Mouse (Mus musculus) midbrain, embryonic 11.5 days (tissue): ENCODE results near the gene Pax8. TPM values are rescaled to one million over a fixed set of nuclear protein-coding genes. Genes with fewer than 3 reads are reported as not detected.

Source experiments
- ATAC-seq: fragments of 200-750 bp; cut with Nextera tagmentation; 2 replicates; pipeline ENCODE4 v1.8.0; 2017; ENCODE audit warnings: moderate TSS enrichment, moderate library complexity; ENCODE audit not compliant: low FRiP score
- DNase-seq: peaks from one replicate; pipeline ENCODE4 v3.0.0; 2015; ENCODE audit warnings: low spot score; ENCODE audit errors: missing footprints
- H3K27ac ChIP-seq: fragments of 300-500 bp; sonication (generic); 2 replicates; pipeline ENCODE4 v1.5.1; 2014; ENCODE audit warnings: low read depth, low read length
- H3K27me3 ChIP-seq: fragments of 300-500 bp; sonication (generic); 2 replicates; pipeline ENCODE4 v1.6.1; 2014; ENCODE audit warnings: mild to moderate bottlenecking, low read length, moderate library complexity, mixed read lengths; ENCODE audit not compliant: control insufficient read depth, insufficient read depth
- H3K36me3 ChIP-seq: fragments of 300-500 bp; sonication (generic); 2 replicates; pipeline ENCODE4 v1.6.1; 2014; ENCODE audit warnings: mild to moderate bottlenecking, low read length, moderate library complexity, mixed read lengths; ENCODE audit not compliant: control insufficient read depth, insufficient read depth
- H3K4me1 ChIP-seq: fragments of 300-500 bp; sonication (generic); 2 replicates; pipeline ENCODE4 v1.6.1; 2014; ENCODE audit warnings: low read length; ENCODE audit not compliant: control insufficient read depth, insufficient read depth
- H3K4me2 ChIP-seq: fragments of 300-500 bp; sonication (generic); 2 replicates; pipeline ENCODE4 v1.6.1; 2014; ENCODE audit warnings: mild to moderate bottlenecking, moderate library complexity
- H3K4me3 ChIP-seq: fragments of 300-500 bp; sonication (generic); 2 replicates; pipeline ENCODE4 v1.5.1; 2014; ENCODE audit warnings: low read depth, low read length
- H3K9ac ChIP-seq: fragments of 300-500 bp; sonication (generic); 2 replicates; pipeline ENCODE4 v1.6.1; 2014; ENCODE audit warnings: low read length
- H3K9me3 ChIP-seq: fragments of 300-500 bp; sonication (generic); 2 replicates; pipeline ENCODE4 v1.6.1; 2016; ENCODE audit warnings: low read length; ENCODE audit not compliant: control insufficient read depth
- WGBS: fragments of 180-500 bp; shearing (Covaris S2); extraction: QIAGEN DNeasy Blood & Tissue Kit; methylation state at CpG from one replicate; pipeline ENCODE4 v1.1.7; 2014; 5-methylcytosine and 5-hydroxymethylcytosine counted together
- polyA plus RNA-seq: library from polyadenylated mRNA; unstranded; fragments of >200 nt; fragmentation: Nextera tagmentation; extraction: Ambion mirVana; gene quantifications from 2 replicates; pipeline ENCODE4 v1.2.1, GENCODE M21; 2014

The Pax8 gene
- polyA plus RNA-seq, 1 experiment from 2014 or later = 3.4 TPM

DNA sequence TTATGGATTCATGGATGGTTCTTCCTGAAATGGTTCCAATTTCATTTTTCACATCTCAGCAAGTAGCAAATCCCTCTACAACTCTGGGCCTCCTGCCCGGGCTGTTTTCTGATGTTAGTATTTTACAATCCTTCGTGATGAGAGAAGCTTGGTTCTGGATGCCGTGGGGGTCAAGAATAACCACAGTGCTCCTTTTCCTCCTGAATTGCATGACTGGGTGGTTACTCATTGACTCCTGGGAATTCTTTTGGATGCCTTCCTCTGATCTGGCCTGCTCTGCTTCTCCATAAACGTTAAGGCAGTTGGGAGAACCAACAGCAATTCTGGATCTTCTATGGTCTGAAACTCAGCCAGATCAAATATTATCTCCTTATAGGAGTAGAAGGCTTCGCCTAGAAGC, 22.2 kb downstream of the Pax8 start:
- no peaks in the 10 kb centered on the region for H3K36me3 ChIP-seq
- no peak for DNase-seq
- H3K9me3 ChIP-seq = no peaks in the 10 kb centered on the region
- H3K27ac ChIP-seq = no peak overlapping the region
- no peaks in the 10 kb centered on the region for H3K4me1 ChIP-seq
- no peak overlapping the region for H3K9ac ChIP-seq
- H3K27me3 ChIP-seq = no peaks in the 10 kb centered on the region
- H3K4me3 ChIP-seq = no peak overlapping the region
- 81% methylated on average over 5 of the region's 5 CpGs for WGBS
- no peak for ATAC-seq
- no peak overlapping the region for H3K4me2 ChIP-seq

DNA sequence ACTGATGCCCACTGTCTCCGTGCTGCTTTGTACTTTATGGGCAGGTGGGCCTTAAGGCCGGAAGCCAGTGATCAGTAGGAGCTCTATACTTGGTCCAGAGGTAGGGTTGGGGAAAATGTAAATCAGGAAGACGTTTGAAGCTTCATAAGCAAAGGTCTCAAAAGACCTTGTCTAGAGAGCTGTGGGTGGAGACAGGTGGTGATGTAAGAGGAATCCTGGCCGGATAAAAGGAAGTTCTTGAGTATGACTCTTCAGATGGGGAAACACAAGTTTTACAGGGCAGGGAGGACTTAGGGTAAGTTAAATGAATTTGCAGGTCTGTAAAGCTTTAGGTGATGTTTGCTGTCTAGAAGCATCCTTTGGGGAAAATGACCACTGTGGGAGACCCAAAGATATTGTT, 26.3 kb downstream of the Pax8 start:
- WGBS = 81% methylated on average over 4 of the region's 4 CpGs
- Histone ChIP-seq H3K9me3 (no peaks in the 10 kb centered on the region), H3K36me3 (no peaks in the 10 kb centered on the region), H3K4me2 (no peak overlapping the region), H3K4me3 (no peak overlapping the region), H3K27ac (no peak overlapping the region), H3K4me1 (no peaks in the 10 kb centered on the region), H3K9ac (no peak overlapping the region), H3K27me3 (no peaks in the 10 kb centered on the region)
- ATAC-seq = no peak
- DNase-seq = no peak

- WGBS = 42% methylated on average over 3 of the region's 3 CpGs
- Histone ChIP-seq H3K36me3 (no peaks in the 10 kb centered on the region), H3K27ac (no peak overlapping the region), H3K9ac (no peak overlapping the region), H3K4me1 (no peaks in the 10 kb centered on the region), H3K4me2 (no peak overlapping the region), H3K27me3 (no peaks in the 10 kb centered on the region), H3K9me3 (no peaks in the 10 kb centered on the region), H3K4me3 (no peak overlapping the region)
- no peak for DNase-seq
- ATAC-seq = no peak
Observed at GRCm38 (mm10) chr2:24443256-24443790, 32.1 kb downstream of the Pax8 start.

DNA sequence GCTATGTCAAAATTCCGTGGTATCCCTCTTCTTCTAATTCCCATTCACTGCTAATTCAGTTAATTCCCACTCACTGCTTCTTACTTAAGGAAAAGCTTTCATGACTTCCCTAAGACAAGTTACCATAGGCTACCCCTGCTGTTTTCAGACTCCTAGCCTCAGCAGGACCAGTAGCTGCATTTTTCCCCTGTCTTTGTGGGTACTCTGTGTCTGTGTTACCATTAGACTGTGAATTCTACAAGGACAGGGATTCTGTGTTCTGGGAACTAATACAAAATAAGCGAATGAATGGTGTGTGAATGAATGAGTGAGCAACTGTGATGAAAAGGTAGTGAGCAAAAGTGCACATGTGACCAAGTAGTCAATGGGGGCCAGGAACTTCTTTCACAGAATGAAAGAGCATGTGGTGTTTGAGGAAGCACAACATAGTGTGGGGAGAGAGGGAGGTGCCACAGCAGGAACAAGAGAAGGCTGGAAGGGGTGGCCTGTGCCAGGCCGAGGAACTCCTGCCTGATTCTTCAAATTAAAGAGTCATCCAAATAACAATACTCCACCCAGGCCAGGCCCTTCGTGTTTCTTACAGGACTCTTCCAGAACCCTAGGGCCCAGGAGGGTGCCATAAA, 33.0 kb downstream of the Pax8 start:
- Histone ChIP-seq H3K36me3 (no peaks in the 10 kb centered on the region), H3K9me3 (no peaks in the 10 kb centered on the region), H3K4me3 (no peak overlapping the region), H3K9ac (no peak overlapping the region), H3K27me3 (no peaks in the 10 kb centered on the region), H3K4me1 (no peaks in the 10 kb centered on the region), H3K4me2 (no peak overlapping the region), H3K27ac (no peak overlapping the region)
- WGBS = 56% methylated on average over 4 of the region's 4 CpGs
- ATAC-seq (no peak), DNase-seq (no peak)

- ATAC-seq (no peak), DNase-seq (no peak)
- no peaks in the 10 kb centered on the region for H3K36me3 ChIP-seq
- H3K27ac ChIP-seq = no peak overlapping the region
- H3K4me1 ChIP-seq = no peaks in the 10 kb centered on the region
- no peaks in the 10 kb centered on the region for H3K9me3 ChIP-seq
- H3K9ac ChIP-seq = no peak overlapping the region
- H3K27me3 ChIP-seq = no peaks in the 10 kb centered on the region
- no peak overlapping the region for H3K4me3 ChIP-seq
- no peak overlapping the region for H3K4me2 ChIP-seq
Observed at GRCm38 (mm10) chr2:24441899-24442298, 33.5 kb downstream of the Pax8 start.

DNA sequence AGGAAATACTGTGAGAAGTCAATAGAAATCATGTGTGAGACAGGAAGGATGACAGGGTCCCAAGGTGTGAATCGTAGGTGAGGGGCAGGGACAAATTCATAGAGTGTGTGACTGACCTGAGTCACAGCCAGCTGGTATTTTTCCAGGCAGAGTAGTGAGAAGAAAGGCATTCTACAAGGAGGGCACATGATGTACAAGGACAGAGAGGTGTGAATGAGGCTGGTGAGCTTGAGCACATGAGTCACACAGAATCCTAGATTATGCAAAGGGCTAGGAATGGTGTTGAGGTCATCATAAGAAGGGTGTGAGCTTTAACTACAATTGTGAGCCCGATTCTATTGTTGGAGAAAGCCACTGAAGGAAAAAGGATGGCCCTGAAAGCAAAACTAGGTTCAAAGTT, 35.3 kb downstream of the Pax8 start:
- H3K4me1 ChIP-seq = no peaks in the 10 kb centered on the region
- H3K36me3 ChIP-seq = no peaks in the 10 kb centered on the region
- H3K9me3 ChIP-seq = no peaks in the 10 kb centered on the region
- no peak overlapping the region for H3K9ac ChIP-seq
- no peaks in the 10 kb centered on the region for H3K27me3 ChIP-seq
- ATAC-seq = no peak
- no peak overlapping the region for H3K27ac ChIP-seq
- DNase-seq = no peak
- no peak overlapping the region for H3K4me3 ChIP-seq
- WGBS = 85% methylated on average over 2 of the region's 2 CpGs
- no peak overlapping the region for H3K4me2 ChIP-seq

DNA sequence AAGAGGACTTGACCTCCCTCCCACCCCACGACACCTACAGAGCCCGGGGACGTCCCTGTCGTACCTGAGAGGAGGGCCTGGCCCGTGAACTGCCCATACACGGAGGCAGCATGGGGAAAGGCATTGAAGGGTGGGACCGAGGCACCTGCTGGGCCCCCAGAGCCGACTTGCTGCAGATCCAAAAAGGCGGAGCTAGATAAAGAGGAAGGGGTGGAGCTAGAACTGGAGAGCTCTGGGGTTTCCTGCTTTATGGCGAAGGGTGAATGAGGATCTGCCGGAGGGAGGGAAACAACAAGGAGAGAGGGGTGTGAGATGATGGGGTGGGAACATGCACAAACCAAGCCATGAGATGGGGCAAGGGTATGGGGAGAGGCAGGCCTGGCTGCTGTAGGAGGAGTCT, 39.7 kb downstream of the Pax8 start:
- no peak overlapping the region for H3K4me2 ChIP-seq
- DNase-seq (no peak), ATAC-seq (no peak)
- H3K27ac ChIP-seq = no peak overlapping the region
- H3K9me3 ChIP-seq = no peaks in the 10 kb centered on the region
- no peak overlapping the region for H3K4me3 ChIP-seq
- no peaks in the 10 kb centered on the region for H3K27me3 ChIP-seq
- no peaks in the 10 kb centered on the region for H3K4me1 ChIP-seq
- H3K36me3 ChIP-seq = no peaks in the 10 kb centered on the region
- H3K9ac ChIP-seq = no peak overlapping the region
- 82% methylated on average over 11 of the region's 11 CpGs for WGBS

GRCm38 (mm10) chr2:24434670-24435069, 40.7 kb downstream of the Pax8 start:
- Histone ChIP-seq H3K9ac (no peak overlapping the region), H3K27ac (no peak overlapping the region), H3K4me2 (no peak overlapping the region), H3K4me3 (no peak overlapping the region), H3K36me3 (no peaks in the 10 kb centered on the region), H3K9me3 (no peaks in the 10 kb centered on the region), H3K27me3 (no peaks in the 10 kb centered on the region), H3K4me1 (no peaks in the 10 kb centered on the region)
- DNase-seq = no peak
- no peak for ATAC-seq
- WGBS = 84% methylated on average over 2 of the region's 2 CpGs

GRCm38 (mm10) chr2:24429806-24430205, 45.6 kb downstream of the Pax8 start:
- no peaks in the 10 kb centered on the region; the same call in 1 of the 2 replicates for H3K27me3 ChIP-seq
- DNase-seq = no peak
- no peak for ATAC-seq
- H3K4me1 ChIP-seq = peaks cover 9% of the 10 kb centered on the region
- H3K9ac ChIP-seq = no peak overlapping the region
- H3K36me3 ChIP-seq = no peaks in the 10 kb centered on the region
- no peak overlapping the region for H3K27ac ChIP-seq
- H3K4me3 ChIP-seq = no peak overlapping the region
- H3K4me2 ChIP-seq = no peak overlapping the region
- 84% methylated on average over 4 of the region's 4 CpGs for WGBS
- H3K9me3 ChIP-seq = no peaks in the 10 kb centered on the region
